Mouse (Mus musculus): ENCODE results near the gene Gm13271. TPM values are rescaled to one million over a fixed set of nuclear protein-coding genes. Genes with fewer than 3 reads are reported as not detected.
"Not testable (repeated sequence)": the region's sequence is repeated elsewhere in the genome, so short reads cannot be mapped to it uniquely, and the experiment has no call there.

Gene Gm13271
- not detected in 2 replicates for polyA plus RNA-seq (2015; fragmentation: Nextera tagmentation; extraction: Ambion mirVana)

DNA sequence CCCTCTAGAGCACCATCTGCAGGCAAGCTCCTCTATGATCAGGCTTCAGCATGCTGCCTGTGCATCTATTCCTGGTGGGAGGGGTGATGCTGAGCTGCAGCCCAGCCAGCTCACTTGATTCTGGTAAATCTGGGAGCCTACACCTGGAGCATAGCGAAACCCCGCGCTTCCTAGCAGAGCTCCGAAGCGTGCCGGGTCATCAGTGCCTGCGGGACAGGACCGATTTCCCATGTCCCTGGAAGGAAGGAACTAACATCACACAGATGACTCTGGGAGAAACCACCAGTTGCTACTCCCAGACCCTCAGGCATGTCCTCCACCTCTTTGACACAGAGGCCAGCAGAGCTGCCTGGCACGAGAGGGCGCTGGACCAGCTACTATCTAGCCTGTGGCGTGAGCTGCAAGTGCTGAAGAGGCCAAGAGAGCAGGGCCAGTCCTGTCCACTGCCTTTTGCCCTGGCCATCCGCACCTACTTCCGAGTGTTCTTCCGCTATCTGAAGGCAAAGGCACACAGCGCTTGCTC lies at the start of gene Gm13271:
Gene Gm13271, plus strand, starts transcription at position 51 of the 523 bp plus-strand sequence.
- not testable (repeated sequence) for H3K27me3 ChIP-seq (ENCODE audit: insufficient read depth, low read length); H3K9ac ChIP-seq (replicated peaks; ENCODE audit: low read length); H3K27ac ChIP-seq (ENCODE audit: low read length); H3K36me3 ChIP-seq (ENCODE audit: insufficient read depth, low read length); H3K9me3 ChIP-seq (ENCODE audit: low read length); H3K4me3 ChIP-seq (ENCODE audit: low read length); H3K4me1 ChIP-seq (ENCODE audit: insufficient read depth, low read length); H3K4me2 ChIP-seq (replicated peaks; ENCODE audit: low read depth, low read length); ATAC-seq (ENCODE audit: low FRiP score, low TSS enrichment)
- WGBS = 78% methylated on average over 15 of the region's 15 CpGs

DNA sequence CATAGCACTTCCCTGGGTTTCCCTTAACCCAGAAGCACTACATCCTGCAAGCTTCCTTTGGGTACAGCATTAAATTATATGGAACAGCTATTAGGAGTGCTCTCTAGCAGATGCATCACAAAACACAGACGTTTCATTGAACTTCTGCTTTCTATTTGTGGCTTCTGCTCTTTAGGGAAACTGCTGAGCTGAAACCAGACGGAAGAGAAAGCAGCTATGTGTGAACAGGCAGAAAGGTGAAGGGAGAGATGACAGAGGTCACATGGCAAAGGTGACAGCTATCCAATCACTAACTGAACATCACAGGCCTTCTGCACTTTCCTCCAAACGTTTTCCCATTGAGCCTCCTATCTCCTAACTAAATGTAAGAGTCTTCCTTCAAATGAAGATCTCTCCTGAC lies 48.7 kb upstream of the Gm13271 start:
- Histone ChIP-seq H3K27ac (ENCODE audit: low read length) (no peak overlapping the region), H3K4me3 (ENCODE audit: low read length) (no peak overlapping the region), H3K36me3 (ENCODE audit: insufficient read depth, low read length) (no peaks in the 10 kb centered on the region), H3K9me3 (ENCODE audit: low read length) (no peaks in the 10 kb centered on the region), H3K27me3 (ENCODE audit: insufficient read depth, low read length) (no peaks in the 10 kb centered on the region), H3K4me2 (replicated peaks; ENCODE audit: low read depth, low read length) (no peak overlapping the region), H3K4me1 (ENCODE audit: insufficient read depth, low read length) (no peaks in the 10 kb centered on the region), H3K9ac (replicated peaks; ENCODE audit: low read length) (no peak overlapping the region)
- whole genome bisulfite sequencing = 35% methylated on average over 3 of the region's 3 CpGs
- no peak for ATAC-seq (ENCODE audit: low FRiP score, low TSS enrichment)

DNA sequence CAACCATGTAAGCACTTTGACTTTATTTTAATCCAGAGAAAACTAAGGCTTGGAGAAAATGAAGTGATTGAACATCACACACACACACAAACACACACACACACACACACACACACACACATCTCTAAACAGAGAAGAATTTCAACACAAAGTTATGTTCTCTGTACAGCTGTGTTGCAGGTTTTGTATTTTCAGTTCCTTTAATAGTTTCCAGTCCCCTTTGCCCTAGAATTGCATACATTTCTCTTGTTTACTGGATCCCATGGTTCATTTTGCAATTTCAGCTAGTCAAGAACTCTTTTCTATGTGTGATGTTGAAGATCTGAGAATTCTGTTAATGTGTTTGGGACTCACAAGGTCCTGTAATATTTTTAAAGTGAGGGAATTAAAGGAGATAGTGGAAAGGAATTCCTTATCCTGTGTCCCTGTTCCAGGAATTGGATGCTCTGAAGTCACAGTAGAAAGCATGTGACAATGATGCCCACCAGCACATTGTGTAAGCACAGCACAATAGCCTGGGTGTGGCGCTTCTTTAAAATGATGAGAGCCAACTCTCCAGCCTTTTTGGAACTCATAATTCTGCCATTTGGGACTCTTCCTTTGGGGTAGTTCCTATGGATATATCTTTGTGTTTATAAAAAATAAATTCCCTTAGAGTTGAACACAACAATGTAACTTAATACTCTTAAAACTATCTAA lies 47.4 kb upstream of the Gm13271 start:
- H3K4me3 ChIP-seq (ENCODE audit: low read length) = no peak overlapping the region
- H3K4me2 ChIP-seq (replicated peaks; ENCODE audit: low read depth, low read length) = no peak overlapping the region
- no peak overlapping the region for H3K27ac ChIP-seq (ENCODE audit: low read length)
- no peaks in the 10 kb centered on the region for H3K36me3 ChIP-seq (ENCODE audit: insufficient read depth, low read length)
- no peaks in the 10 kb centered on the region for H3K27me3 ChIP-seq (ENCODE audit: insufficient read depth, low read length)
- ATAC-seq (ENCODE audit: low FRiP score, low TSS enrichment) = no peak
- H3K9me3 ChIP-seq (ENCODE audit: low read length) = no peaks in the 10 kb centered on the region
- H3K4me1 ChIP-seq (ENCODE audit: insufficient read depth, low read length) = no peaks in the 10 kb centered on the region
- H3K9ac ChIP-seq (replicated peaks; ENCODE audit: low read length) = no peak overlapping the region
- 81% methylated on average over 1 of the region's 1 CpGs for WGBS

DNA sequence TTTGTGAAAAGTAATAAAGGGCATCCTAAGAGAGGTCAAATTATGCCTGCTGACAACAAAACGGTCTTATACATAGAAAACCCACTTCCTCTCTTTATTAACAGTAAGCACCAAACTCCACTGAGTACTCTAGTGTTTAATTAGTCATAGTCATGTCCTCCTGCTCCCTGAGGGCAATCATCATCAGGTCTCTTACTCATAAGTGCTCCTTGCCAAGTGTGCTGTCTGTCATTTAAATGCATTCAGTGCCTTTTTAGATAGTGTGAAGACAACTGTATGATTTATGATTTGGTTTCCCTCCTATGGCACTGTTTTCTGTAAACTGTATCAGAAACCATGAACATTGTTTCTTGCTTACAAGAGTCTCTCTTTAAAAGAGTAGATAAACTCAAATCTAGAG lies 40.4 kb upstream of the Gm13271 start:
- no peak overlapping the region for H3K4me3 ChIP-seq (ENCODE audit: low read length)
- H3K36me3 ChIP-seq (ENCODE audit: insufficient read depth, low read length) = peaks cover 21% of the 10 kb centered on the region
- H3K9ac ChIP-seq (replicated peaks; ENCODE audit: low read length) = no peak overlapping the region
- H3K27me3 ChIP-seq (ENCODE audit: insufficient read depth, low read length) = no peaks in the 10 kb centered on the region
- no peak overlapping the region for H3K27ac ChIP-seq (ENCODE audit: low read length)
- WGBS = 78% methylated on average over 1 of the region's 1 CpGs
- no peaks in the 10 kb centered on the region for H3K9me3 ChIP-seq (ENCODE audit: low read length)
- H3K4me2 ChIP-seq (replicated peaks; ENCODE audit: low read depth, low read length) = no peak overlapping the region
- no peak for ATAC-seq (ENCODE audit: low FRiP score, low TSS enrichment)
- H3K4me1 ChIP-seq (ENCODE audit: insufficient read depth, low read length) = peaks cover 10% of the 10 kb centered on the region

DNA sequence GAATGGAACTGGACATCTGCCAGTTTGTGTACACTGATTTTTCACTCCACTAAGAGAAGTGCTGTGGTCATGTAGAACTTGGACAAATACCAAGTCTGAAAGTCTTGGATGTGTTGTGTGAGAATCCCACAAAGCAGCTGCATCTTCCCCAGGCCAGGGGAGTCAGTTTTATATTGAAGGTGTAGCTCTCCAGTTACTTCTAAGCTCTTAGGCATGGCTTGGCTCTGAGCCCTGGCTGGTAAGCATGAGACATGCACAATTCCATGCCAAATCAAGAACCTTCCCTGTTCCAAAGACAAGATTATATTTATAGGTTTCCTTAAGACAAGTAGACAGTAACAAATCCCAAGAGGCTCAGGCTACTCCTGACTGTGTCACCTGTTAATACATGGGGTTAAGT lies 39.6 kb upstream of the Gm13271 start:
- Histone ChIP-seq H3K4me2 (replicated peaks; ENCODE audit: low read depth, low read length) (no peak overlapping the region), H3K9me3 (ENCODE audit: low read length) (no peaks in the 10 kb centered on the region), H3K4me3 (ENCODE audit: low read length) (no peak overlapping the region), H3K4me1 (ENCODE audit: insufficient read depth, low read length) (peaks cover 12% of the 10 kb centered on the region), H3K27me3 (ENCODE audit: insufficient read depth, low read length) (no peaks in the 10 kb centered on the region), H3K27ac (ENCODE audit: low read length) (no peak overlapping the region), H3K9ac (replicated peaks; ENCODE audit: low read length) (no peak overlapping the region), H3K36me3 (ENCODE audit: insufficient read depth, low read length) (peaks cover 22% of the 10 kb centered on the region)
- no peak for ATAC-seq (ENCODE audit: low FRiP score, low TSS enrichment)

DNA sequence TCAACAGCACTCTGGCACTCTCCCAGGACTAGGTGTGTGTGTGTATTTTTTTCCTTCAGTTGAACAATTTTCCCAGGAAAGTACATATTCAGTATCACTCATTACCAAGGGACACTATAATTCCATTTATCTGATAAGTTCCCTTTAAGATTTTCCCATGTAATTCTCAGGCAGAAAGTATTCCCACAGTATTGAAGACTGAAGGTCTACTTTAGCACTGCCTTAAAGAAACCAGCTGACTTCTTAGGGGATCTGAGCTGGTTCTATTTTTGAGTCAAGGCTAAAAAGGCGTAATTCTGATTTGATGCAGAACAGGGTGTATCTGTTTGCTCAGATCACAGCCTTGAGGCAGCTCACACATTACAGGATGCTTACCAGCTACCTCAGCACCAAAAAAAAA lies 36.0 kb upstream of the Gm13271 start:
- Histone ChIP-seq H3K9me3 (ENCODE audit: low read length) (no peaks in the 10 kb centered on the region), H3K27me3 (ENCODE audit: insufficient read depth, low read length) (no peaks in the 10 kb centered on the region), H3K36me3 (ENCODE audit: insufficient read depth, low read length) (peaks cover 32% of the 10 kb centered on the region), H3K9ac (replicated peaks; ENCODE audit: low read length) (peak overlapping the region; percentile 58; the same call in 1 of the 2 replicates), H3K4me3 (ENCODE audit: low read length) (peak overlapping the region; percentile 40), H3K27ac (ENCODE audit: low read length) (no peak overlapping the region), H3K4me1 (ENCODE audit: insufficient read depth, low read length) (peaks cover 24% of the 10 kb centered on the region), H3K4me2 (replicated peaks; ENCODE audit: low read depth, low read length) (peak overlapping the region; percentile 57)
- 45% methylated on average over 1 of the region's 1 CpGs for WGBS
- no peak for ATAC-seq (ENCODE audit: low FRiP score, low TSS enrichment)

DNA sequence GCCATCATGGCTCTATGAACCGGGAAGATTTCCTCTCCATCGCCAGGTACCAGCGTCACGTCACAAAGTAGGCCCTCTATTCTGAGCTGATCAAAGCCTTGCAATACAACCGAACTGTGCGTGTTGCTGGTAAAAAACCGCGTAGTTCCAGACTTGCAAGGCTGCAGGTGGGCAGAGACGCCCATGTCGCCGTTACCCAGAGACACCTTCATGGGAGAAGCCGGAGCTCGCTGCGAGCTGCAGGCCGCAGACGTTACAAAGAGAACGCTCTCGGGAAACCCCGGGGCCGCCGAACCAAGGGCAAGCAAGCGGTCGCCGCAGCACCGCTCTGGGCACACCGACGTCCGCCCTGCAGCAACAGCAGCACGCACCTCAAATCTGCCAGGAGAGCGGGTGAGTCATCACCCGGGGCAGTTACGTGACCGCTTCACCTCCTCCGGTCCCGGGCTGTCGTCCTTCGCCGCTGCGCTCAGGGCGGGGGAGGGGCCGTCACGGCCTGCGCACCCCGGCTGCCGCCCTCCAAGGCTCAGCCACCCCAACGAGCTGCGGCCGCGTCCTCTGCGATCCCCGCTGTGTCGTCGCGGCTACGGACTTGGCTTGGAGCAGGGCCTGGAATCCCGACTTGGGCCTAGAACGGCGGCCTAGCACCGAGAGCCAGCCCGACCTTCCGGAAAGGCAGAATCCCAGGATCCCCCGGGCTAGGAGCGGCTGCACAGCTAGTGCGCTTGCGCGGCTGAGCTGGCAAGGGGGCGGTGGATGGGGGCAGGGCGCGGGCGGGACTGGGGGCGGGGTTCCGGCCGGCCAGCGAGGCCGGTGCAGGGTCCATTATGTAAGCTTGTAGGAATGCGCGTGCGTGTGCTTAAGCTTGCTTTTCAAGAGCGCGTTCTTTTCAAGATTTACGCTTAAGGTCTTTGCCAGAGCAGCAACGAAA lies 32.6 kb upstream of the Gm13271 start, which contains the start of the genes Gm26566 and Klhl9:
Gene Gm26566, plus strand, starts transcription at position 15 of the 931 bp plus-strand sequence.
Gene Klhl9, minus strand, starts transcription at position 675 of the 931 bp plus-strand sequence.
- H3K9me3 ChIP-seq (ENCODE audit: low read length) = no peaks in the 10 kb centered on the region
- under 1% methylated on average over 82 of the region's 82 CpGs for WGBS
- H3K9ac ChIP-seq (replicated peaks; ENCODE audit: low read length) = peak within 1 kb of the TSS; percentile 99
- H3K4me1 ChIP-seq (ENCODE audit: insufficient read depth, low read length) = peaks cover 24% of the 10 kb centered on the region
- peaks cover 16% of the 10 kb centered on the region for H3K36me3 ChIP-seq (ENCODE audit: insufficient read depth, low read length)
- peak; percentile 98 for ATAC-seq (ENCODE audit: low FRiP score, low TSS enrichment)
- H3K27ac ChIP-seq (ENCODE audit: low read length) = peak within 1 kb of the TSS; percentile 99
- H3K27me3 ChIP-seq (ENCODE audit: insufficient read depth, low read length) = no peaks in the 10 kb centered on the region
- peak within 1 kb of the TSS; percentile 87 for H3K4me2 ChIP-seq (replicated peaks; ENCODE audit: low read depth, low read length)
- peak within 1 kb of the TSS; percentile 90 for H3K4me3 ChIP-seq (ENCODE audit: low read length)

DNA sequence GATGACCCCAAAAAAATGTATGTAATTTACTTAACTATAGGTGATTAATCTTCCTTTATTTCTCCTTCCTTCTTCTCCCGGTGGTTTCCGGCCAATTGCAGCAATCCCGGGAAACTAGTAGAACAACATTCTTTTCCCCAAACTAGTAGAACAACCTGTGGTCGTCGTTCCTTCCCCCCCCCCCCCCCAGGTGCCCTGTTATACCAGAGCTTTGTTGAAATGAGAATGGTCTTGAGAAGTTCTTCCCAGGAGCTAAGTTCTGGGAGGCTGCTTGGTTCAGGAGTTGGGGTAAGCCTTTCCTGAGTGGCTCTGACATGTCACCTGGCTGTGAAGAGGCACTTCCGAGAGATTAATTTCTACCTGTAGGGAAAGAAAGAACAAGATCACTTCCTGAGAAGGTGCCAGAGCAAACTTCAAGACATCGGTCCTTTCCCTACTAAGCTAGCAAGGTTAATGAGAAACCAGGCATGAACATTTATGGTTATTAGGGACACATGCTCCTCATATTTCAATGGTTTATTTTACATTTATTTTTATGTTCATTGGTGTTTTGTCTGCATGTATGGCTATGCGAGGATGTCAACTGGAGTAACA lies 31.1 kb upstream of the Gm13271 start:
- H3K9me3 ChIP-seq (ENCODE audit: low read length) = no peaks in the 10 kb centered on the region
- H3K27me3 ChIP-seq (ENCODE audit: insufficient read depth, low read length) = no peaks in the 10 kb centered on the region
- peaks cover 19% of the 10 kb centered on the region for H3K4me1 ChIP-seq (ENCODE audit: insufficient read depth, low read length)
- H3K9ac ChIP-seq (replicated peaks; ENCODE audit: low read length) = no peak overlapping the region
- H3K4me2 ChIP-seq (replicated peaks; ENCODE audit: low read depth, low read length) = peak overlapping the region; percentile 31; the same call in 1 of the 2 replicates
- H3K4me3 ChIP-seq (ENCODE audit: low read length) = no peak overlapping the region
- WGBS = 44% methylated on average over 8 of the region's 8 CpGs
- peak overlapping the region; percentile 88 for H3K27ac ChIP-seq (ENCODE audit: low read length)
- no peak for ATAC-seq (ENCODE audit: low FRiP score, low TSS enrichment)
- peaks cover 13% of the 10 kb centered on the region for H3K36me3 ChIP-seq (ENCODE audit: insufficient read depth, low read length)

DNA sequence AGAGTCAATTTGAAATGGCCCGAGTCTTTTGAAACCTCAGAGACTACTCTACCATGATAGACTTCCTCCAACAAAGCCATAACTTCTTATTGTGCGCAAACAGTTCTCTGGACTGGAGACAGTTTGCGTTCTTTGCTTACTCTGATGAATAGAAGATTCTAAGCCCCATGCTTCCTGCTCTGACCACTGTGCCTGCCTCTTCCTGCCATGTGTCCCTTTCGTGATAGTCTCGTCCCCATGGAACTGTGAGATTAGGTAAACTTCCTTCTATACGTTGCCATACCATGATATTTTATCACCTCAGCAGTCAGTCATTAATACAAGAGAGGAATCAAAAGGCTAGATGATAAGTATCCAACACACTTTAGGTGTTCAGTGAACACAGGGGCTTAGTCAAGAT lies 27.9 kb upstream of the Gm13271 start:
- 75% methylated on average over 6 of the region's 6 CpGs for WGBS
- Histone ChIP-seq H3K4me3 (ENCODE audit: low read length) (no peak overlapping the region), H3K27me3 (ENCODE audit: insufficient read depth, low read length) (no peaks in the 10 kb centered on the region), H3K9ac (replicated peaks; ENCODE audit: low read length) (no peak overlapping the region), H3K9me3 (ENCODE audit: low read length) (no peaks in the 10 kb centered on the region), H3K4me1 (ENCODE audit: insufficient read depth, low read length) (no peaks in the 10 kb centered on the region), H3K27ac (ENCODE audit: low read length) (no peak overlapping the region), H3K36me3 (ENCODE audit: insufficient read depth, low read length) (no peaks in the 10 kb centered on the region), H3K4me2 (replicated peaks; ENCODE audit: low read depth, low read length) (no peak overlapping the region)
- no peak for ATAC-seq (ENCODE audit: low FRiP score, low TSS enrichment)

Measured in kidney, embryonic 16.5 days (tissue).